Mouse (Mus musculus) embryonic fibroblast, embryonic 13.5 days (primary cell): ENCODE measurements around the gene Mef2b. TPM values are rescaled to one million over a fixed set of nuclear protein-coding genes. Genes with fewer than 3 reads are reported as not detected.

Source experiments
- H3K27ac ChIP-seq: 2 replicates; pipeline ENCODE4 v1.5.1; 2012; ENCODE audit warnings: low read length, control low read depth, inconsistent platforms; ENCODE audit not compliant: insufficient read depth
- H3K4me1 ChIP-seq: 2 replicates; pipeline ENCODE4 v1.6.1; 2011; ENCODE audit warnings: low read length; ENCODE audit not compliant: control insufficient read depth, insufficient read depth
- H3K4me3 ChIP-seq: 2 replicates; pipeline ENCODE4 v1.5.1; 2011; ENCODE audit warnings: mild to moderate bottlenecking, control low read depth, low read length; ENCODE audit not compliant: insufficient read depth
- CTCF ChIP-seq: IDR thresholded peaks from 2 replicates; pipeline ENCODE4 v1.5.1; 2011; ENCODE audit warnings: mild to moderate bottlenecking, control low read depth, low read length, moderate library complexity, borderline replicate concordance; ENCODE audit not compliant: insufficient read depth
- POLR2A ChIP-seq: IDR thresholded peaks from 2 replicates; pipeline ENCODE4 v1.6.1; 2011; ENCODE audit warnings: low read depth, mild to moderate bottlenecking, control low read depth, low read length, moderate library complexity
- polyA plus RNA-seq: library from polyadenylated mRNA; stranded (reverse); fragments of >200 nt; gene quantifications from 2 replicates; pipeline ENCODE4 v1.2.4, GENCODE M21; 2011; ENCODE audit warnings: low read depth; ENCODE audit not compliant: missing spikeins, insufficient read length

Mef2b gene
- polyA plus RNA-seq, 1 experiment: not detected

- no peaks in the 10 kb centered on the region for H3K4me1 ChIP-seq
- no peak overlapping the region for H3K27ac ChIP-seq
- H3K4me3 ChIP-seq: no peak overlapping the region
- TF ChIP-seq CTCF: no peak
- TF ChIP-seq POLR2A: no peak
These were observed 56.3 kb downstream of the Mef2b start for GRCm38 (mm10) chr8:70195762-70196161.

DNA sequence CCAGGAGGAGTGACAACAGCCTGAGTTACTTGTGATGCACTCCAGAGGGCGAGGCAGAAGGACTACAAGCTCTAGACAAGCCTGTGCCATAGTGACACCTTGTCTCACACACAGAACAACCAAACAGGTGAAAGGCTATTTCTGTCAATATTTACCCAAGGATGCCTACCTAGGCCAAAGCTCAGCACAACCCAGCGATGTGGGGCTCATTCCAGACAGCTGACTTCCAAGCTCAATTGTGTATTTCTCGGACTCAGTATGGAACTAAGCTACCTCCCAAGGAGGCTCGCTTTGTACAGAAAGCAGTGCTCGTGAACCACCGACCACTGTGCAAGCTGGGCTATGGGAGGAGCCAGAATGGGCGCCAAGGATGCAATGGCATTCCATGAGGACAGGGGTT lies 58.1 kb downstream of the Mef2b start:
- TF ChIP-seq CTCF: no peak
- no peak for TF ChIP-seq POLR2A
- Histone ChIP-seq H3K4me3 (no peak overlapping the region), H3K4me1 (no peaks in the 10 kb centered on the region), H3K27ac (no peak overlapping the region)

- no peak for TF ChIP-seq POLR2A
- no peak for TF ChIP-seq CTCF
These were observed 60.7 kb downstream of the Mef2b start for GRCm38 (mm10) chr8:70200098-70200681.

DNA sequence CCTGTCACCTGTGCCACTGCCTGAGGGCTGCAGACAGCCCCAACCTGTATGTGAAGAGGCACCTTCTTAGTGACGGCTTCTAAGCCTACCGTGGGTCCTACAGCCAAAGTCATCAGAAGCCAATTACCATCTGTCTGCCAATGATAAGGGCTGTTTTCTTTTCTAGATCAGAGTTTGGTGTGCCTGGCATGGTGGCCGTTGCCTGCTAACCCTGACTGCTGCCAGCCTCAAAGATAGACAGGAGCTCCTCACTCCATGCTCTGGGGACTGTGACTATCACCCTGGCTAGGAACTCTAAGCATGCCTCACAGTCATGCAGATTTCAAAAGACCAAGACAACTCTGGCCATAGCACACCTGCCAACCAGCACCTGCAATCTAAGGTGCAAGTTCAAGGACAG lies 61.9 kb downstream of the Mef2b start:
- Histone ChIP-seq H3K4me3 (no peak overlapping the region), H3K4me1 (no peaks in the 10 kb centered on the region), H3K27ac (no peak overlapping the region)
- no peak for TF ChIP-seq POLR2A
- TF ChIP-seq CTCF: no peak

More at GRCm38 (mm10) chr8:70200098-70200681, 60.7 kb downstream of the Mef2b start:
- H3K4me3 ChIP-seq: no peak overlapping the region
- no peaks in the 10 kb centered on the region for H3K4me1 ChIP-seq
- no peak overlapping the region for H3K27ac ChIP-seq

DNA sequence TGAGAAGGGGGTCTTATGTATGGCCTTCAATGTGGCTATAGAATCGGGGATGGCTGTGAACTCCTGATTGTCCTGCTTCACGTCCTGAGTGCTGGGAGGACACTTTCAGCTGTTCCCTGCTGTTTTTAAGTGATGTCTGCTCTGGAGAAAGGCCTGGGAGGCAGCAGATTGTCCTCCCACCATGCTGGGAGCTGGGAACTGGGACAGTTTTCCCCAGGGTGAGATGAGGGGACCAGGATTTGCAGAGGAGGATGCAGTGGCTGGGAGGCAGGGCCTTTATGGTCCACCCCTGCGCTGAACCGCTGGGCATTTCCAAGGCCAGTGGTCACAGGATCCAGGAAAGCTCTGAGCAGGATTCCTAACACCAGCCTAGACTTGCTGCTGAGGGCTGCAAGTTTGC lies 63.6 kb downstream of the Mef2b start:
- no peak overlapping the region for H3K27ac ChIP-seq
- no peak overlapping the region for H3K4me3 ChIP-seq
- H3K4me1 ChIP-seq: no peaks in the 10 kb centered on the region
- TF ChIP-seq CTCF: no peak
- TF ChIP-seq POLR2A: no peak

DNA sequence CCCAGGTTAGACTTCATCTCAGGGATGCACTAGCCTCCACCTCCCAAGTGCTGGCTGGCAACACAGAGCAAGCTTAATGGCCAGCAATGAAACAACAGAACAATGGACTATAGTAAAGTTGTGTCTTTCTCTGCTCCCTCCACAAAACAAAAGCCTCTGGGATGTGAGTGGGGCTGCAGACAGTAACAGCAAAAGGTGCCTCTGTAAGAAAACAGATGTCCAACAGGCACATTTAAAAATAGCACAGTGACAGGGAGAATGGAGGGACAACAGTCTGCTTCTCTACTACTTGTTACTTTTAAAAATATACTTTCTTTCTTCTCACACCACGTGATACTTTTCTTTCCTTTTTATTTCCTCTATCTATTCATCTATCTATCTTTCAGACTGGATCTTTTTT lies 65.2 kb downstream of the Mef2b start:
- Histone ChIP-seq H3K4me1 (no peaks in the 10 kb centered on the region), H3K4me3 (no peak overlapping the region), H3K27ac (no peak overlapping the region)
- no peak for TF ChIP-seq POLR2A
- no peak for TF ChIP-seq CTCF

DNA sequence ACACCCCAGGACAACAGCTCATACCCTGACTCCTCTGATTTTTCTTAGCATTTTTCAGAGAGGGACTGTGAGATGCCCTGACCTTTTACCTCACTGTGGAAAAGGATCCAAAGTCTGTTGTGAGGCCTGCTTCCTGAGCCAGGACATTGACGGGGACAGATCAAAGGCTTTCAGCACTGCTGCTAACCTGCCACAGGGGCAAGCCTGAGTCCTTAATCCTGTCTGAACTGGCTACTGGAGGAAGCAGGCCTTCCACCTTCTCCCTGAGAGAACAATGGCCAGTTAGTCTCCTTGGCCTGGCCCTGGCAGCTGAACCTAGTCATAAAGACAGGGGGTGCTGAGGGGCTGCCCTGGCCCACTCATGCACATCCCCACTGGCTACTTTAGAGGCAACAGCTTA lies 68.6 kb downstream of the Mef2b start:
- TF ChIP-seq CTCF (no peak), POLR2A (no peak)
- H3K27ac ChIP-seq: no peak overlapping the region
- no peak overlapping the region for H3K4me3 ChIP-seq
- no peaks in the 10 kb centered on the region for H3K4me1 ChIP-seq

DNA sequence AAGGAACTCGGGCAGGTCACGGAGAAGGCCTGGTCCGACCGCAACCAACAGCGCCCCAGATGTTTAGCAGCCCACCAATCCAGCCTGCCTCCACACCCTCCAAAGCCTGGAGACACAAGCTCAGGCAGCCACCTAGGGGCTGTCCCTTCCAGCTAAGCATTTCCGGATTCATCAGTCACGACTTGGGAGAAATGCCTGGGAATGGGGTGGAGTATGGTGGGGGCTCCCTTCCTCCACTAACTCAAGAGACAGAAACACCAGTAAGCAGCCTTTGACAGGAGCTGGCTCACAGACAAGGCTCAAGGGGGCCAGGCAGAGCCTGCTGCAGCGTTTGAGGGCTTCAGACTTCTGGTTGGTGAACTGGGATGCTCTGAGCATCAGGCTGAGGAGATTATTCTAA lies 71.0 kb downstream of the Mef2b start:
- H3K27ac ChIP-seq: no peak overlapping the region; the same call in 1 of the 2 replicates
- TF ChIP-seq CTCF: no peak
- H3K4me3 ChIP-seq: no peak overlapping the region
- no peaks in the 10 kb centered on the region for H3K4me1 ChIP-seq

- Histone ChIP-seq H3K4me3 (peak overlapping the region; percentile 56), H3K27ac (no peak overlapping the region), H3K4me1 (no peaks in the 10 kb centered on the region)
- TF ChIP-seq CTCF: no peak
- TF ChIP-seq POLR2A: no peak
These were observed 71.8 kb downstream of the Mef2b start for GRCm38 (mm10) chr8:70211275-70211674.

GRCm38 (mm10) chr8:70211726-70212111 lies 72.2 kb downstream of the Mef2b start:
- Histone ChIP-seq H3K27ac (no peak overlapping the region), H3K4me1 (no peaks in the 10 kb centered on the region), H3K4me3 (peak overlapping the region; percentile 56)
- TF ChIP-seq CTCF: no peak
- TF ChIP-seq POLR2A: no peak
